Comparison of ENCODE assay signal across 11 mouse cellular contexts in the genomic region with DNA sequence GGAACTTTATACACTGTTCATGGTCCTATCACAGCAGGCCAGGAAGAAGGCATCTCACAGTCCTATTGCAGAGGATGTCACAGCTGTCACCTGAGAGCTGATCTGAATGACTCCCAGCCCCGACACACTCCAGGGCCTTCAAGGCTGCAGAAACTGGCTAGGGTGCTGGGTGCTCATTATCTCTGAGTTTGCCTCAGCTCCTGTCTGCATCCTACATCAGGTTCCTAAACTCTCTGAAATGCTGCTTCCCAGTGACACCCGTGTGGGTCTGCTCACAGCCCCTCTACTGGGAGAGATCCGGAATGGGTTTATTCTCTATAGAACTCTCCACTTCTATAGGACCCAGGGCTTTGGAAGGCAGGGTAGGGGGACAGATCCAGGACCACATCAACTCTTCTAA. TPM values are rescaled to one million over a fixed set of nuclear protein-coding genes. Genes with fewer than 3 reads are reported as not detected.
A peak's percentile ranks its signal among the peaks of the same experiment; 100 is the strongest.
DNase-seq lines count a peak whose midpoint lies in the region; ATAC-seq and TF ChIP-seq lines count a peak whose summit lies in the region.
"Had no signal": no experiment of that assay in that cellular context is flagged by ENCODE, and none has a peak within 500 bp of the region (broad histone marks: within the 10 kb centered on the region; RNA-seq: fewer than 3 reads in every experiment).

No protein-coding gene starts in this region.

- peak overlapping the region; percentile 93; the same call in 1 of the 2 replicates for H3K27ac ChIP-seq in heart, adult 2 months
- no peak overlapping the region for H3K27ac ChIP-seq in CH12.LX (ENCODE audit: insufficient read depth, low read depth)
- H3K27ac ChIP-seq in heart, postnatal 0 days (ENCODE audit: low read depth): 0 out of 2 replicates have a peak overlapping the region, but pooled peaks have one; percentile 95
- no peak overlapping the region; the same call in none of the 2 replicates for H3K27ac ChIP-seq in liver, embryonic 16.5 days (ENCODE audit: low read length)

- DNase-seq in heart, adult 2 months: no peak
- no peak for DNase-seq in heart, postnatal 14 days
- DNase-seq in CH12.LX (ENCODE audit: extremely low read depth): no peak
- DNase-seq in heart, postnatal 0 days (ENCODE audit: low spot score): no peak
- DNase-seq in thymus, postnatal 14 days: no peak
- DNase-seq in urinary bladder, postnatal 25 days (ENCODE audit: low spot score): no peak
- DNase-seq: adrenal gland, adult 2 months had no signal

- peak overlapping the region; percentile 96; the same call in 1 of the 2 replicates for H3K4me3 ChIP-seq in heart, adult 2 months
- peak overlapping the region in 1 of 3 experiments; percentile 87 for H3K4me3 ChIP-seq in CH12.LX (replicated peaks in 1 of 3; ENCODE audit: low read depth in 2 of 3, low read length in 2 of 3, poor library complexity in 1 of 3)
- H3K4me3 ChIP-seq in heart, postnatal 0 days (ENCODE audit: low read depth, low read length): peak overlapping the region; percentile 94
- peak overlapping the region; percentile 78 for H3K4me3 ChIP-seq in liver, embryonic 16.5 days (ENCODE audit: low read depth, low read length)

- TF ChIP-seq EP300 in heart, adult 2 months (IDR thresholded peaks at IDR 0.05; ENCODE audit: insufficient read depth, low read depth, low read length): no peak
- no peak for TF ChIP-seq EP300 in CH12.LX (IDR thresholded peaks at IDR 0.05; ENCODE audit: low read length)
- no peak for TF ChIP-seq EP300 in heart, postnatal 0 days (IDR thresholded peaks at IDR 0.05; ENCODE audit: low read depth)

- H3K9me3 ChIP-seq in CH12.LX (replicated peaks; ENCODE audit: low read length): no peaks in the 10 kb centered on the region
- no peaks in the 10 kb centered on the region for H3K9me3 ChIP-seq in heart, postnatal 0 days (replicated peaks; ENCODE audit: control insufficient read depth, low read length)
- no peaks in the 10 kb centered on the region for H3K9me3 ChIP-seq in liver, embryonic 16.5 days (replicated peaks; ENCODE audit: control insufficient read depth, low read length)

- H3K9ac ChIP-seq in heart, adult 2 months (ENCODE audit: low read depth, low read length): peak overlapping the region; percentile 95; the same call in 1 of the 2 replicates
- peak overlapping the region; percentile 77; the same call in 1 of the 2 replicates for H3K9ac ChIP-seq in CH12.LX (ENCODE audit: insufficient read depth, low read depth)
- 0 out of 2 replicates have a peak overlapping the region, but pooled peaks have one; percentile 97 for H3K9ac ChIP-seq in heart, postnatal 0 days (replicated peaks; ENCODE audit: low read depth, low read length)
- peak overlapping the region; percentile 4; the same call in 1 of the 2 replicates for H3K9ac ChIP-seq in liver, embryonic 16.5 days (ENCODE audit: low read depth, low read length)

- H3K36me3 ChIP-seq in heart, adult 2 months (ENCODE audit: control insufficient read depth, insufficient read depth, low read length): no peaks in the 10 kb centered on the region
- peaks cover 17 to 58% of the 10 kb centered on the region in 2 experiments for H3K36me3 ChIP-seq in CH12.LX (replicated peaks in 1 of 2; ENCODE audit: control insufficient read depth in 1 of 2, insufficient read depth in 1 of 2, low read length in 1 of 2)
- peaks cover 16% of the 10 kb centered on the region for H3K36me3 ChIP-seq in heart, postnatal 0 days (replicated peaks; ENCODE audit: control insufficient read depth, insufficient read depth, low read length)
- H3K36me3 ChIP-seq in liver, embryonic 16.5 days (ENCODE audit: control insufficient read depth, insufficient read depth): no peaks in the 10 kb centered on the region

- peak overlapping the region; percentile 70; the same call in 1 of the 2 replicates for H3K4me2 ChIP-seq in CH12.LX (ENCODE audit: insufficient read depth, low read depth, poor library complexity, severe bottlenecking)
- peak overlapping the region; percentile 92 for H3K4me2 ChIP-seq in heart, postnatal 0 days (ENCODE audit: low read depth, low read length)
- H3K4me2 ChIP-seq in liver, embryonic 16.5 days (ENCODE audit: low read depth, low read length): peak overlapping the region; percentile 93

- ATAC-seq in heart, postnatal 0 days (ENCODE audit: insufficient read depth, low read depth): no peak
- no peak for ATAC-seq in liver, embryonic 16.5 days (ENCODE audit: low read depth)
- no peak for ATAC-seq in granulocyte monocyte progenitor cell, adult 5-6 weeks (replicated peaks; ENCODE audit: poor library complexity, severe bottlenecking)

- H3K4me1 ChIP-seq in heart, adult 2 months (ENCODE audit: control insufficient read depth, insufficient read depth, low read length): peaks cover 8% of the 10 kb centered on the region
- peaks cover 11 to 28% of the 10 kb centered on the region in 2 experiments for H3K4me1 ChIP-seq in CH12.LX (ENCODE audit: control insufficient read depth in 1 of 2, insufficient read depth in 2 of 2)
- peaks cover 22% of the 10 kb centered on the region for H3K4me1 ChIP-seq in heart, postnatal 0 days (ENCODE audit: control insufficient read depth, insufficient read depth)
- peaks cover 27% of the 10 kb centered on the region for H3K4me1 ChIP-seq in liver, embryonic 16.5 days (ENCODE audit: control insufficient read depth, low read depth, low read length)

- H3K79me2 ChIP-seq in heart, adult 2 months (replicated peaks; ENCODE audit: control insufficient read depth, insufficient read depth, low read length): no peaks in the 10 kb centered on the region
- no peaks in the 10 kb centered on the region for H3K79me2 ChIP-seq in CH12.LX (replicated peaks; ENCODE audit: control insufficient read depth, extremely low read depth, insufficient read depth, poor library complexity, severe bottlenecking)

- TF ChIP-seq CTCF in heart, adult 2 months (IDR thresholded peaks at IDR 0.05): no peak
- TF ChIP-seq CTCF in CH12.LX (conservative IDR thresholded peaks at IDR 0.05 in 1 of 2, IDR thresholded peaks at IDR 0.05 in 1 of 2; ENCODE audit: low read depth in 2 of 2, low read length in 2 of 2): no peak
- TF ChIP-seq CTCF in heart, postnatal 0 days (IDR thresholded peaks at IDR 0.05; ENCODE audit: low read depth): no peak

- dilution Hi-C loops in CH12.LX (cut with MboI; ENCODE audit: extremely low pct_ligation_motif_present, extremely low pct_unique_long_range_greater_than_20kb, low sequenced_read_pairs): no loop called here

- 0 out of 2 replicates have a peak, but pooled peaks have one; percentile 11 for TF ChIP-seq POLR2A in heart, adult 2 months (IDR thresholded peaks at IDR 0.05; ENCODE audit: insufficient read depth, low read depth, low read length)
- TF ChIP-seq POLR2A in CH12.LX (IDR thresholded peaks at IDR 0.05; ENCODE audit: low read depth, low read length): no peak

- no peaks in the 10 kb centered on the region for H3K27me3 ChIP-seq in heart, adult 2 months (ENCODE audit: control insufficient read depth, insufficient read depth, low read length)
- H3K27me3 ChIP-seq in CH12.LX (replicated peaks): no peaks in the 10 kb centered on the region
- H3K27me3 ChIP-seq in heart, postnatal 0 days (ENCODE audit: control insufficient read depth, insufficient read depth, low read length): no peaks in the 10 kb centered on the region
- no peaks in the 10 kb centered on the region for H3K27me3 ChIP-seq in liver, embryonic 16.5 days (ENCODE audit: control insufficient read depth, insufficient read depth, low read depth, low read length)

- TF ChIP-seq RAD21 in CH12.LX (IDR thresholded peaks at IDR 0.05; ENCODE audit: low read depth, low read length): no peak

- intact Hi-C loops in heart, adult 2 months (cut with DNase I): loop anchor here (2.0 to 5.0 kb wide), 3 partner anchors 23 to 34 kb away; a partner anchor contains a TSS
- intact Hi-C loops in heart, postnatal 14 days (cut with DNase I): loop anchor here (2.0 kb wide), 1 partner anchor 27 kb away; no protein-coding TSS in a partner anchor

- in situ Hi-C loops in CH12.LX (cut with MboI; ENCODE audit: low pct_ligation_motif_present, low pct_unique_long_range_greater_than_20kb, low sequenced_read_pairs): no loop called here

- 55% methylated on average over 3 of the region's 3 CpGs for WGBS in heart, adult 2 months
- 62% methylated on average over 3 of the region's 3 CpGs for WGBS in heart, postnatal 0 days
- WGBS in liver, embryonic 16.5 days (ENCODE audit: insufficient replicate concordance): 75% methylated on average over 3 of the region's 3 CpGs

RNA-seq across cellular contexts. Expression of a gene that starts 1.3 kb away (rescaled TPM):
- 10 to 100 TPM; 38.5 to 43.9 TPM for total RNA-seq in heart, adult 2 months (2021)
- polyA plus RNA-seq in heart, adult 2 months (2012; rRNA removed): 84.9 and 97.4 TPM in 2 replicates
- total RNA-seq in heart, postnatal 14 days (2021): 10 to 100 TPM; 53.5 to 58.1 TPM
- total RNA-seq in CH12.LX (2012; rRNA removed): 25.8 and 39.6 TPM in 2 replicates
- 37.6 and 46.2 TPM in 2 replicates for total RNA-seq in CH12.LX (2014; rRNA removed)
- 60.2 and 66.5 TPM in 2 replicates for polyA plus RNA-seq in CH12.LX (2012; ENCODE audit: insufficient read length, low read depth)
- total RNA-seq in heart, postnatal 0 days (2014; rRNA removed; ENCODE audit: low replicate concordance): 66.9 and 93.5 TPM in 2 replicates
- polyA plus RNA-seq in heart, postnatal 0 days (2015; fragmentation: Nextera tagmentation; extraction: Ambion mirVana): 136 and 138 TPM in 2 replicates
- 38.5 and 39.1 TPM in 2 replicates for polyA plus RNA-seq in liver, embryonic 16.5 days (2015; fragmentation: Nextera tagmentation; extraction: Ambion mirVana)
- 64.7 and 75.8 TPM in 2 replicates for total RNA-seq in granulocyte monocyte progenitor cell, adult 5-6 weeks (2014; fragmentation: Nextera tagmentation)
- total RNA-seq in granulocyte monocyte progenitor cell, adult 5-6 weeks (2017): 23.1 and 23.4 TPM in 2 replicates

RNA-seq across cellular contexts. Expression of a gene that starts 2.7 kb away (rescaled TPM):
- under 1 TPM in 1 of 2 experiments, not detected in 1; 0.34 TPM for total RNA-seq in heart, adult 2 months (2021)
- 0.64 and 0.96 TPM in 2 replicates for polyA plus RNA-seq in heart, adult 2 months (2012; rRNA removed)
- under 1 TPM in 1 of 2 experiments, not detected in 1; 0.39 TPM for total RNA-seq in heart, postnatal 14 days (2021)
- total RNA-seq in CH12.LX (2012; rRNA removed) (not detected in 2 replicates), CH12.LX (2014; rRNA removed) (not detected in 2 replicates)
- not detected in 2 replicates for polyA plus RNA-seq in CH12.LX (2012; ENCODE audit: insufficient read length, low read depth)
- total RNA-seq in heart, postnatal 0 days (2014; rRNA removed; ENCODE audit: low replicate concordance): not detected in 2 replicates
- 0.20 TPM in 1 of 2 replicates, not detected in the other for polyA plus RNA-seq in heart, postnatal 0 days (2015; fragmentation: Nextera tagmentation; extraction: Ambion mirVana)
- polyA plus RNA-seq in liver, embryonic 16.5 days (2015; fragmentation: Nextera tagmentation; extraction: Ambion mirVana): 0.20 and 1.2 TPM in 2 replicates
- not detected in 2 replicates for total RNA-seq in granulocyte monocyte progenitor cell, adult 5-6 weeks (2014; fragmentation: Nextera tagmentation)
- total RNA-seq in granulocyte monocyte progenitor cell, adult 5-6 weeks (2017): not detected in 2 replicates
- total RNA-seq: left cerebral cortex, postnatal 25 days had no signal
- polyA plus RNA-seq: spleen, adult 2 months had no signal

RNA-seq across cellular contexts. Expression of a gene that starts 17.7 kb away (rescaled TPM):
- under 1 TPM; 0.68 to 0.73 TPM for total RNA-seq in heart, adult 2 months (2021)
- polyA plus RNA-seq in heart, adult 2 months (2012; rRNA removed): 2.1 and 2.3 TPM in 2 replicates
- 1 to 10 TPM; 1.7 to 2.4 TPM for total RNA-seq in heart, postnatal 14 days (2021)
- total RNA-seq in CH12.LX (2012; rRNA removed) (0.13 TPM in 1 of 2 replicates, not detected in the other), CH12.LX (2014; rRNA removed) (0.09 and 0.16 TPM in 2 replicates)
- polyA plus RNA-seq in CH12.LX (2012; ENCODE audit: insufficient read length, low read depth): 0.20 TPM in 1 of 2 replicates, not detected in the other
- total RNA-seq in heart, postnatal 0 days (2014; rRNA removed; ENCODE audit: low replicate concordance): 0.23 and 1.9 TPM in 2 replicates
- 0.81 and 1.3 TPM in 2 replicates for polyA plus RNA-seq in heart, postnatal 0 days (2015; fragmentation: Nextera tagmentation; extraction: Ambion mirVana)
- 18.7 and 20.7 TPM in 2 replicates for polyA plus RNA-seq in liver, embryonic 16.5 days (2015; fragmentation: Nextera tagmentation; extraction: Ambion mirVana)
- total RNA-seq in granulocyte monocyte progenitor cell, adult 5-6 weeks (2014; fragmentation: Nextera tagmentation): not detected in 2 replicates
- total RNA-seq in granulocyte monocyte progenitor cell, adult 5-6 weeks (2017): not detected in 2 replicates
- total RNA-seq: left cerebral cortex, postnatal 25 days had no signal

RNA-seq across cellular contexts. Expression of a gene that starts 24.8 kb away (rescaled TPM):
- 100 to 1,000 TPM; 221 to 246 TPM for total RNA-seq in heart, adult 2 months (2021)
- polyA plus RNA-seq in heart, adult 2 months (2012; rRNA removed): 115 and 174 TPM in 2 replicates
- total RNA-seq in heart, postnatal 14 days (2021): 100 to 1,000 TPM; 238 to 247 TPM
- total RNA-seq in CH12.LX (2012; rRNA removed): 531 and 594 TPM in 2 replicates
- 453 and 486 TPM in 2 replicates for total RNA-seq in CH12.LX (2014; rRNA removed)
- polyA plus RNA-seq in CH12.LX (2012; ENCODE audit: insufficient read length, low read depth): 644 and 662 TPM in 2 replicates
- 232 and 241 TPM in 2 replicates for total RNA-seq in heart, postnatal 0 days (2014; rRNA removed; ENCODE audit: low replicate concordance)
- polyA plus RNA-seq in heart, postnatal 0 days (2015; fragmentation: Nextera tagmentation; extraction: Ambion mirVana): 261 and 268 TPM in 2 replicates
- polyA plus RNA-seq in liver, embryonic 16.5 days (2015; fragmentation: Nextera tagmentation; extraction: Ambion mirVana): 793 and 897 TPM in 2 replicates
- total RNA-seq in granulocyte monocyte progenitor cell, adult 5-6 weeks (2014; fragmentation: Nextera tagmentation): 864 and 921 TPM in 2 replicates
- 1,372 and 1,702 TPM in 2 replicates for total RNA-seq in granulocyte monocyte progenitor cell, adult 5-6 weeks (2017)

RNA-seq across cellular contexts. Expression of a gene that starts 33.2 kb away (rescaled TPM):
- 100 to 1,000 TPM; 139 to 144 TPM for total RNA-seq in heart, adult 2 months (2021)
- 245 and 257 TPM in 2 replicates for polyA plus RNA-seq in heart, adult 2 months (2012; rRNA removed)
- total RNA-seq in heart, postnatal 14 days (2021): 100 to 1,000 TPM; 164 to 180 TPM
- total RNA-seq in CH12.LX (2012; rRNA removed): 417 and 467 TPM in 2 replicates
- total RNA-seq in CH12.LX (2014; rRNA removed): 126 and 172 TPM in 2 replicates
- polyA plus RNA-seq in CH12.LX (2012; ENCODE audit: insufficient read length, low read depth): 957 and 958 TPM in 2 replicates
- 204 and 231 TPM in 2 replicates for total RNA-seq in heart, postnatal 0 days (2014; rRNA removed; ENCODE audit: low replicate concordance)
- polyA plus RNA-seq in heart, postnatal 0 days (2015; fragmentation: Nextera tagmentation; extraction: Ambion mirVana): 239 and 245 TPM in 2 replicates
- 201 and 205 TPM in 2 replicates for polyA plus RNA-seq in liver, embryonic 16.5 days (2015; fragmentation: Nextera tagmentation; extraction: Ambion mirVana)
- 514 and 552 TPM in 2 replicates for total RNA-seq in granulocyte monocyte progenitor cell, adult 5-6 weeks (2014; fragmentation: Nextera tagmentation)
- total RNA-seq in granulocyte monocyte progenitor cell, adult 5-6 weeks (2017): 163 and 168 TPM in 2 replicates

Comparison
In these comparisons a context has a peak if more than half of its experiments do, and no peak if none do; other contexts are left out.
1. H3K27ac ChIP-seq: peak in heart, adult 2 months (single experiment) and heart, postnatal 0 days (single experiment); none in CH12.LX (single experiment) and liver, embryonic 16.5 days (single experiment).
2. H3K9ac ChIP-seq: peak in every context shown above with its lines; median percentile 97 in heart, postnatal 0 days; 95 in heart, adult 2 months; 77 in CH12.LX; 4 in liver, embryonic 16.5 days.
3. Peak in every context shown above with its lines, with median percentiles within 50 percentile points of each other: H3K4me2 ChIP-seq.